Mouse (Mus musculus): ENCODE data around the gene Adamtsl2.

GRCm38 (mm10) chr2:27059187-27059586, 20.0 kb upstream of the Adamtsl2 start:
- TF ChIP-seq HCFC1 (IDR thresholded peaks at IDR 0.05; ENCODE audit: borderline replicate concordance, insufficient read depth, low read length) (no peak), ZNF384 (IDR thresholded peaks at IDR 0.05; ENCODE audit: low read depth, low read length) (no peak), MAFK (IDR thresholded peaks at IDR 0.05; ENCODE audit: insufficient read depth, low read depth, low read length) (no peak)
